ENCODE assay signal across 7 mouse cellular contexts in genomic region chr4:127125834-127126463, GRCm38 (mm10). TPM values are rescaled to one million over a fixed set of nuclear protein-coding genes. Genes with fewer than 3 reads are reported as not detected.
DNase-seq lines count a peak whose midpoint lies in the region; ATAC-seq and TF ChIP-seq lines count a peak whose summit lies in the region.

No protein-coding gene starts in this region.

- peak overlapping the region; percentile 63 for H3K4me3 ChIP-seq in embryonic facial prominence, embryonic 12.5 days
- H3K4me3 ChIP-seq in limb, embryonic 11.5 days (ENCODE audit: low read depth, low read length), result peak overlapping the region; percentile 49
- H3K4me3 ChIP-seq in midbrain, embryonic 14.5 days (replicated peaks; ENCODE audit: low read depth, low read length), result peak overlapping the region; percentile 62
- H3K4me3 ChIP-seq in spleen, adult 2 months (ENCODE audit: extremely low read depth, insufficient read depth, insufficient read length), result peak overlapping the region; percentile 81

- WGBS in embryonic facial prominence, embryonic 12.5 days, result 1% methylated on average over 35 of the region's 35 CpGs
- WGBS in limb, embryonic 11.5 days, result 1% methylated on average over 35 of the region's 35 CpGs
- WGBS in midbrain, embryonic 14.5 days, result under 1% methylated on average over 35 of the region's 35 CpGs
- WGBS in spleen, adult 2 months, result under 1% methylated on average over 35 of the region's 35 CpGs

- no peaks in the 10 kb centered on the region for H3K27me3 ChIP-seq in embryonic facial prominence, embryonic 12.5 days
- H3K27me3 ChIP-seq in limb, embryonic 11.5 days (ENCODE audit: control insufficient read depth, insufficient read depth, low read length), result no peaks in the 10 kb centered on the region
- H3K27me3 ChIP-seq in midbrain, embryonic 14.5 days (ENCODE audit: control insufficient read depth, insufficient read depth, low read length), result no peaks in the 10 kb centered on the region
- H3K27me3 ChIP-seq in spleen, adult 2 months (ENCODE audit: control insufficient read depth, insufficient read depth, low read length), result no peaks in the 10 kb centered on the region

- ATAC-seq in embryonic facial prominence, embryonic 12.5 days (ENCODE audit: insufficient number of reproducible peaks, insufficient read depth, low FRiP score, low TSS enrichment), result peak; percentile 94
- ATAC-seq in limb, embryonic 11.5 days (ENCODE audit: insufficient number of reproducible peaks, low FRiP score, low TSS enrichment, low read depth), result peak; percentile 92
- ATAC-seq in midbrain, embryonic 14.5 days (ENCODE audit: low FRiP score, low TSS enrichment), result peak; percentile 81; the same call in 1 of the 2 replicates

- peak; percentile 66 for TF ChIP-seq POLR2A in spleen, adult 2 months (IDR thresholded peaks at IDR 0.05; ENCODE audit: low read depth, low read length)

- H3K27ac ChIP-seq in embryonic facial prominence, embryonic 12.5 days, result no peak overlapping the region
- no peak overlapping the region; the same call in 1 of the 2 replicates for H3K27ac ChIP-seq in limb, embryonic 11.5 days (replicated peaks; ENCODE audit: low read depth, low read length)
- H3K27ac ChIP-seq in midbrain, embryonic 14.5 days (replicated peaks; ENCODE audit: low read depth, low read length), result peak overlapping the region; percentile 49; the same call in 1 of the 2 replicates
- H3K27ac ChIP-seq in spleen, adult 2 months (ENCODE audit: insufficient read depth, low read length), result peak overlapping the region; percentile 39; the same call in 1 of the 2 replicates

- peaks cover 6% of the 10 kb centered on the region for H3K4me1 ChIP-seq in embryonic facial prominence, embryonic 12.5 days
- H3K4me1 ChIP-seq in limb, embryonic 11.5 days (ENCODE audit: control insufficient read depth, insufficient read depth, low read length), result no peaks in the 10 kb centered on the region
- H3K4me1 ChIP-seq in midbrain, embryonic 14.5 days (ENCODE audit: control insufficient read depth, insufficient read depth, low read length), result peaks cover 9% of the 10 kb centered on the region; the same call in 1 of the 2 replicates
- peaks cover 6% of the 10 kb centered on the region; the same call in 1 of the 2 replicates for H3K4me1 ChIP-seq in spleen, adult 2 months (ENCODE audit: control insufficient read depth, insufficient read depth, insufficient read length)

- H3K9ac ChIP-seq in embryonic facial prominence, embryonic 12.5 days, result peak overlapping the region; percentile 72
- peak overlapping the region; percentile 63 for H3K9ac ChIP-seq in limb, embryonic 11.5 days (ENCODE audit: low read length)
- H3K9ac ChIP-seq in midbrain, embryonic 14.5 days (replicated peaks; ENCODE audit: low read length), result peak overlapping the region; percentile 72

- DNase-seq in adrenal gland, postnatal 25 days, result peak; percentile 93
- peak; percentile 99 for DNase-seq in heart, adult 11 months
- peak; percentile 85 for DNase-seq in kidney, adult 18-20 months
- peak; percentile 92 for DNase-seq in limb, embryonic 11.5 days (ENCODE audit: low spot score)
- peak; percentile 90 for DNase-seq in midbrain, embryonic 14.5 days
- peak; percentile 73 to 87 for DNase-seq in spleen, adult 2 months (ENCODE audit: low read depth in 1 of 2, low spot score in 2 of 2)

- peak overlapping the region; percentile 75 for H3K4me2 ChIP-seq in embryonic facial prominence, embryonic 12.5 days (replicated peaks)
- peak overlapping the region; percentile 59 for H3K4me2 ChIP-seq in limb, embryonic 11.5 days (ENCODE audit: low read depth, severe bottlenecking)
- peak overlapping the region; percentile 82 for H3K4me2 ChIP-seq in midbrain, embryonic 14.5 days (ENCODE audit: low read length)

- H3K9me3 ChIP-seq in embryonic facial prominence, embryonic 12.5 days, result no peaks in the 10 kb centered on the region
- H3K9me3 ChIP-seq in limb, embryonic 11.5 days (ENCODE audit: control insufficient read depth, low read length), result no peaks in the 10 kb centered on the region
- no peaks in the 10 kb centered on the region for H3K9me3 ChIP-seq in midbrain, embryonic 14.5 days (ENCODE audit: control insufficient read depth, low read length)

- H3K36me3 ChIP-seq in embryonic facial prominence, embryonic 12.5 days, result peaks cover 13% of the 10 kb centered on the region
- H3K36me3 ChIP-seq in limb, embryonic 11.5 days (ENCODE audit: control insufficient read depth, insufficient read depth, low read length), result peaks cover 3% of the 10 kb centered on the region; the same call in 1 of the 2 replicates
- H3K36me3 ChIP-seq in midbrain, embryonic 14.5 days (ENCODE audit: control insufficient read depth, insufficient read depth, low read length), result peaks cover 20% of the 10 kb centered on the region
- H3K36me3 ChIP-seq in spleen, adult 2 months (ENCODE audit: control insufficient read depth, insufficient read depth, low read length), result peaks cover 1% of the 10 kb centered on the region; the same call in 1 of the 2 replicates

- no peak for TF ChIP-seq CTCF in spleen, adult 2 months (IDR thresholded peaks at IDR 0.05; ENCODE audit: extremely low read depth, insufficient read depth, insufficient read length, insufficient replicate concordance)

RNA-seq across cellular contexts. Expression of gene Tmem35b, which starts 2.5 kb away (rescaled TPM):
- total RNA-seq in adrenal gland, postnatal 25 days (2021), result 26.2 and 30.3 TPM in 2 replicates
- polyA plus RNA-seq in embryonic facial prominence, embryonic 12.5 days (2016; fragmentation: Nextera tagmentation; extraction: Ambion mirVana), result 15.9 and 17.6 TPM in 2 replicates
- 10.2 and 10.8 TPM in 2 replicates for polyA plus RNA-seq in limb, embryonic 11.5 days (2014; fragmentation: Nextera tagmentation; extraction: Ambion mirVana)
- polyA plus RNA-seq in midbrain, embryonic 14.5 days (2014; fragmentation: Nextera tagmentation; extraction: Ambion mirVana), result 15.7 and 17.6 TPM in 2 replicates
- 9.2 and 13.4 TPM in 2 replicates for polyA plus RNA-seq in spleen, adult 2 months (2012; rRNA removed)

RNA-seq across cellular contexts. Expression of gene Dlgap3, which starts 43.1 kb away (rescaled TPM):
- 4.5 and 6.0 TPM in 2 replicates for total RNA-seq in adrenal gland, postnatal 25 days (2021)
- polyA plus RNA-seq in embryonic facial prominence, embryonic 12.5 days (2016; fragmentation: Nextera tagmentation; extraction: Ambion mirVana), result 1.3 TPM in 2 replicates
- polyA plus RNA-seq in limb, embryonic 11.5 days (2014; fragmentation: Nextera tagmentation; extraction: Ambion mirVana), result 0.20 and 0.25 TPM in 2 replicates
- polyA plus RNA-seq in midbrain, embryonic 14.5 days (2014; fragmentation: Nextera tagmentation; extraction: Ambion mirVana), result 22.3 and 25.5 TPM in 2 replicates
- 0.85 and 1.1 TPM in 2 replicates for polyA plus RNA-seq in spleen, adult 2 months (2012; rRNA removed)

RNA-seq across cellular contexts. Expression of gene Zmym6, which starts 48.8 kb away (rescaled TPM):
- total RNA-seq in adrenal gland, postnatal 25 days (2021), result 20.3 and 21.6 TPM in 2 replicates
- polyA plus RNA-seq in embryonic facial prominence, embryonic 12.5 days (2016; fragmentation: Nextera tagmentation; extraction: Ambion mirVana), result 35.2 and 36.0 TPM in 2 replicates
- polyA plus RNA-seq in limb, embryonic 11.5 days (2014; fragmentation: Nextera tagmentation; extraction: Ambion mirVana), result 22.3 and 26.3 TPM in 2 replicates
- 33.4 and 42.8 TPM in 2 replicates for polyA plus RNA-seq in midbrain, embryonic 14.5 days (2014; fragmentation: Nextera tagmentation; extraction: Ambion mirVana)
- polyA plus RNA-seq in spleen, adult 2 months (2012; rRNA removed), result 2.5 and 3.1 TPM in 2 replicates

Comparison
In these comparisons a context has a peak if more than half of its experiments do, and no peak if none do; other contexts are left out.
1. H3K27ac ChIP-seq: peak in midbrain, embryonic 14.5 days (single experiment) and spleen, adult 2 months (single experiment); none in embryonic facial prominence, embryonic 12.5 days (single experiment) and limb, embryonic 11.5 days (single experiment).
2. RNA of gene Dlgap3, which starts 43.1 kb away (polyA plus RNA-seq): 22.3 to 25.5 TPM in midbrain, embryonic 14.5 days; 1.3 TPM in embryonic facial prominence, embryonic 12.5 days, 0.85 to 1.1 TPM in spleen, adult 2 months and 0.20 to 0.25 TPM in limb, embryonic 11.5 days; every median in the first group is over 10 times any median in the second.
3. Peak in every context shown above with its lines, with median percentiles within 50 percentile points of each other: DNase-seq, ATAC-seq, H3K4me2 ChIP-seq, H3K4me3 ChIP-seq and H3K9ac ChIP-seq.